Comparison of ENCODE assay signal across 14 mouse cellular contexts in genomic region chr11:76548153-76548721, GRCm38 (mm10).
"Had no signal": no experiment of that assay in that cellular context is flagged by ENCODE, and none has a peak within 500 bp of the region (broad histone marks: within the 10 kb centered on the region; RNA-seq: fewer than 3 reads in every experiment).

No protein-coding gene starts in this region.

- H3K9ac ChIP-seq: liver, embryonic 13.5 days; liver, postnatal 0 days; lung, embryonic 15.5 days; stomach, embryonic 15.5 days had no signal

- H3K27me3 ChIP-seq: limb, embryonic 12.5 days; liver, embryonic 13.5 days; lung, embryonic 15.5 days; stomach, embryonic 15.5 days had no signal

- H3K4me2 ChIP-seq: limb, embryonic 12.5 days; liver, embryonic 13.5 days; lung, embryonic 15.5 days; midbrain, embryonic 11.5 days; stomach, embryonic 15.5 days had no signal

- H3K36me3 ChIP-seq: liver, embryonic 13.5 days; lung, embryonic 15.5 days; stomach, embryonic 15.5 days had no signal

- H3K27ac ChIP-seq: liver, embryonic 13.5 days; lung, embryonic 15.5 days; macrophage; stomach, embryonic 15.5 days had no signal

- H3K4me1 ChIP-seq: liver, embryonic 13.5 days; lung, embryonic 15.5 days; stomach, embryonic 15.5 days had no signal

- DNase-seq: kidney, adult 8-10 months; kidney, postnatal 36 days; liver; liver, embryonic 13.5 days; liver, postnatal 0 days; lung, postnatal 14 days; right cerebral cortex, postnatal 14 days; thymus, postnatal 4 days had no signal

- H3K4me3 ChIP-seq: limb, embryonic 12.5 days; liver, embryonic 13.5 days; lung, embryonic 15.5 days; megakaryocyte, embryonic 14.5 days; stomach, embryonic 15.5 days had no signal

- ATAC-seq: liver, postnatal 0 days had no signal

- H3K9me3 ChIP-seq: limb, embryonic 12.5 days; liver, embryonic 13.5 days; lung, embryonic 15.5 days; stomach, embryonic 15.5 days had no signal
